ENCODE assay signal across 8 mouse cellular contexts in genomic region chrX:99448852-99449554, GRCm38 (mm10). TPM values are rescaled to one million over a fixed set of nuclear protein-coding genes. Genes with fewer than 3 reads are reported as not detected.
A peak's percentile ranks its signal among the peaks of the same experiment; 100 is the strongest.
DNase-seq lines count a peak whose midpoint lies in the region; ATAC-seq and TF ChIP-seq lines count a peak whose summit lies in the region.

No protein-coding gene starts in this region.

- H3K27me3 ChIP-seq in kidney, postnatal 0 days (ENCODE audit: insufficient read depth, low read length): no peaks in the 10 kb centered on the region
- peaks cover 9% of the 10 kb centered on the region for H3K27me3 ChIP-seq in embryonic facial prominence, embryonic 14.5 days (replicated peaks; ENCODE audit: control insufficient read depth, insufficient read depth, low read length)
- peaks cover 74% of the 10 kb centered on the region for H3K27me3 ChIP-seq in limb, embryonic 12.5 days

- no peak overlapping the region for H3K4me3 ChIP-seq in kidney, postnatal 0 days (replicated peaks; ENCODE audit: low read depth, low read length)
- peak overlapping the region; percentile 23; the same call in 1 of the 2 replicates for H3K4me3 ChIP-seq in embryonic facial prominence, embryonic 14.5 days (ENCODE audit: low read depth, low read length)
- H3K4me3 ChIP-seq in limb, embryonic 12.5 days (replicated peaks): peak overlapping the region; percentile 17

- TF ChIP-seq CTCF in kidney, postnatal 0 days (IDR thresholded peaks at IDR 0.05; ENCODE audit: low read depth): no peak

- no peaks in the 10 kb centered on the region for H3K9me3 ChIP-seq in kidney, postnatal 0 days (replicated peaks; ENCODE audit: low read length)
- no peaks in the 10 kb centered on the region for H3K9me3 ChIP-seq in embryonic facial prominence, embryonic 14.5 days (ENCODE audit: control insufficient read depth, low read length)
- H3K9me3 ChIP-seq in limb, embryonic 12.5 days: no peaks in the 10 kb centered on the region

- 0 out of 2 replicates have a peak overlapping the region, but pooled peaks have one; percentile 5 for H3K27ac ChIP-seq in kidney, postnatal 0 days
- peak overlapping the region; percentile 90 for H3K27ac ChIP-seq in embryonic facial prominence, embryonic 14.5 days (replicated peaks; ENCODE audit: low read depth, low read length)
- H3K27ac ChIP-seq in limb, embryonic 12.5 days: peak overlapping the region; percentile 95

- peak; percentile 68 for ATAC-seq in kidney, postnatal 0 days (replicated peaks; ENCODE audit: low FRiP score, low read depth)
- peak; percentile 82 for ATAC-seq in embryonic facial prominence, embryonic 14.5 days (ENCODE audit: low read depth)
- ATAC-seq in limb, embryonic 12.5 days (ENCODE audit: insufficient number of reproducible peaks, insufficient read depth, low FRiP score, low TSS enrichment, low read depth): peak; percentile 93

- peak; percentile 53 for DNase-seq in kidney, postnatal 0 days (ENCODE audit: low spot score)
- no peak for DNase-seq in kidney, postnatal 14 days
- peak; percentile 87 for DNase-seq in embryonic facial prominence, embryonic 14.5 days (ENCODE audit: low spot score)
- DNase-seq in retina, embryonic 14.5 days (ENCODE audit: low spot score): peak; percentile 50
- no peak for DNase-seq in urinary bladder, adult 18-20 months (ENCODE audit: low spot score in 2 of 2)
- no peak for DNase-seq in urinary bladder, postnatal 4 days (ENCODE audit: low spot score in 2 of 2)
- DNase-seq in frontal cortex, postnatal 14 days (ENCODE audit: low spot score in 2 of 2): no peak

- no peaks in the 10 kb centered on the region for H3K4me1 ChIP-seq in kidney, postnatal 0 days (replicated peaks; ENCODE audit: insufficient read depth, low read length)
- peaks cover 8% of the 10 kb centered on the region; the same call in 1 of the 2 replicates for H3K4me1 ChIP-seq in embryonic facial prominence, embryonic 14.5 days (ENCODE audit: control insufficient read depth, insufficient read depth, low read length)
- peaks cover 32% of the 10 kb centered on the region for H3K4me1 ChIP-seq in limb, embryonic 12.5 days (replicated peaks)

- 31% methylated on average over 15 of the region's 16 CpGs for WGBS in kidney, postnatal 0 days
- 25% methylated on average over 15 of the region's 16 CpGs for WGBS in embryonic facial prominence, embryonic 14.5 days
- 18% methylated on average over 15 of the region's 16 CpGs for WGBS in limb, embryonic 12.5 days

- H3K36me3 ChIP-seq in kidney, postnatal 0 days (ENCODE audit: insufficient read depth, low read length): no peaks in the 10 kb centered on the region
- no peaks in the 10 kb centered on the region for H3K36me3 ChIP-seq in embryonic facial prominence, embryonic 14.5 days (ENCODE audit: control insufficient read depth, insufficient read depth, low read length)
- no peaks in the 10 kb centered on the region for H3K36me3 ChIP-seq in limb, embryonic 12.5 days

- H3K9ac ChIP-seq in kidney, postnatal 0 days (ENCODE audit: low read depth, low read length): no peak overlapping the region
- no peak overlapping the region for H3K9ac ChIP-seq in embryonic facial prominence, embryonic 14.5 days (ENCODE audit: low read depth, low read length)
- H3K9ac ChIP-seq in limb, embryonic 12.5 days (replicated peaks): no peak overlapping the region

- H3K4me2 ChIP-seq in kidney, postnatal 0 days (ENCODE audit: low read length): 0 out of 2 replicates have a peak overlapping the region, but pooled peaks have one; percentile 21
- H3K4me2 ChIP-seq in embryonic facial prominence, embryonic 14.5 days (ENCODE audit: low read depth, low read length): peak overlapping the region; percentile 46
- peak overlapping the region; percentile 51 for H3K4me2 ChIP-seq in limb, embryonic 12.5 days

RNA-seq across cellular contexts. Expression of gene Pja1, which starts 22.1 kb away (rescaled TPM):
- polyA plus RNA-seq in kidney, postnatal 0 days (2015; fragmentation: Nextera tagmentation; extraction: Ambion mirVana): 158 and 162 TPM in 2 replicates
- polyA plus RNA-seq in embryonic facial prominence, embryonic 14.5 days (2014; fragmentation: Nextera tagmentation; extraction: Ambion mirVana): 158 and 175 TPM in 2 replicates
- polyA plus RNA-seq in limb, embryonic 12.5 days (2016; fragmentation: Nextera tagmentation; extraction: Ambion mirVana): 178 and 181 TPM in 2 replicates

Comparison
In these comparisons a context has a peak if more than half of its experiments do, and no peak if none do; other contexts are left out.
1. DNase-seq: peak in kidney, postnatal 0 days (single experiment), embryonic facial prominence, embryonic 14.5 days (single experiment) and retina, embryonic 14.5 days (single experiment); none in kidney, postnatal 14 days (single experiment), urinary bladder, adult 18-20 months (0 of 2), urinary bladder, postnatal 4 days (0 of 2) and frontal cortex, postnatal 14 days (0 of 2).
2. H3K27ac ChIP-seq: peak in every context shown above with its lines; median percentile 95 in limb, embryonic 12.5 days; 90 in embryonic facial prominence, embryonic 14.5 days; 5 in kidney, postnatal 0 days.
3. Peak in every context shown above with its lines, with median percentiles within 50 percentile points of each other: ATAC-seq and H3K4me2 ChIP-seq.